Mouse (Mus musculus) lung, postnatal 4 days (tissue): ENCODE measurements at regions not wholly inside any gene's neighbourhood (a gene's known extent, or its start where the extent isn't known, plus 50 kb on each side); places are given as distances from the start of the nearest gene placed in this dataset.

Source experiments
- DNase-seq, 2 experiments: peaks; one replicate each; pipeline ENCODE4 v3.0.0; 2021

GRCm38 (mm10) chr13:101501845-101502284 is 266.2 kb downstream of the Pik3r1 start:
- no peak for DNase-seq

GRCm38 (mm10) chr13:101501061-101501460 is 267.0 kb downstream of the Pik3r1 start:
- DNase-seq: no peak

- DNase-seq: no peak
These were observed 276.2 kb downstream of the Pik3r1 start for GRCm38 (mm10) chr13:101491835-101492234.

DNA sequence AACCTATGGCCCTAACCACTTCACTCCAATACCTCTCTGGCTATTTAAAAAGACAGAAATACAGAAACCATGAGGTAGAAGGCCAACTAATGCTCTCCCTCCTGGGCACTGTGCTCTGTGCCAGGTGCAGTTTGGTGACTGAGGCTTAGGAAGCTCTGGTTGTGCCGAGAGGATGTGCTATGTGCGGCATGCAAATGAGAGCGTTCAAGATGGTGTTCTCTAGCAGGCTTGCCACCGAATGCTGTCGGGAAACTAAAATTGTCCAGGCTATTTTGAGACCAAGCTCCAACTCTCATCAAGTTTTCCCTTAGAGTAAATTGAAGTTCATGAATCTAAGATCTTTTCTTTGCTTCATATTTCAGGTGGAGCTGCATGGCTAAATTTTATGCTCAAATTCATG is 277.1 kb downstream of the Pik3r1 start:
- DNase-seq: no peak

DNA sequence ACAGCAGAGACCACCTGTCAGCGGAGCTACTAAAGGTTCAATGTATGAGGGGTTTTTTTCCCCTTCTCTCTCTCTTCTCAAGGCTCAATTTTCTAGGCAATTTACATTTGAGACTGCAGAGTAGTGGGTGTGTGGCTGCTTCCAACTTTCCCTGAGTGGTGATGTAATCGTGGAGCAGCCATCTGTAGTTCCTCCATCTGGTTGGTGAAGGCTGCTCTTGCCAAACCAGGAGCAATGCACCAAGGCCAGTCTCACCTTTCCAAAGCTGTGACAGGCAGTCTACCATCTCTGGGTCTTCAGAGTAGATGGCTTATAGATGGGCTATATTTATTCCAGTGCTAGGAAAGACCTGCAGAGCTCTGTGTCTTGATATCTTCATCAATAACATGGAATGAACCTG is 280.4 kb downstream of the Pik3r1 start:
- DNase-seq: no peak

DNA sequence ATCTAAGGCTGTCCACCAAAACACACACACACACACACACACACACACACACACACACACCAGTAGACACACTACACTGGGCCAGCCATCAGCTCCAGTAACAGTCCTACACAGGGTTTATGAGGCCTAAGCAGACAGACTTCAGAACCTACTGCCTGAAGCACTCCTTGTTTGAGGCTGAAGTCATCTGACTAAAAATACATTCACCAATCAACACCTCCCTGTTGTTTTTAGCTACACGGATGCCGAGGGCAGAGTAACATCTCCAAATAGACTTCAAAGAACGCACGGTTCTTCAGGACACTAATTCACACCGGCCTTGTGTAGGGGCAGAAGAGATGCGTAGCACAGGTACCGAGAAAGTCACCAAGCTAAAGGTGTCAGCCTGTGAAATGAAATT is 282.2 kb downstream of the Pik3r1 start:
- DNase-seq: no peak

GRCm38 (mm10) chr13:101483816-101484215 is 284.2 kb downstream of the Pik3r1 start:
- no peak for DNase-seq

GRCm38 (mm10) chr13:101481551-101482184 is 286.3 kb downstream of the Pik3r1 start:
- DNase-seq: no peak

- DNase-seq: no peak
These were observed 288.7 kb downstream of the Pik3r1 start for GRCm38 (mm10) chr13:101479297-101479652.

DNA sequence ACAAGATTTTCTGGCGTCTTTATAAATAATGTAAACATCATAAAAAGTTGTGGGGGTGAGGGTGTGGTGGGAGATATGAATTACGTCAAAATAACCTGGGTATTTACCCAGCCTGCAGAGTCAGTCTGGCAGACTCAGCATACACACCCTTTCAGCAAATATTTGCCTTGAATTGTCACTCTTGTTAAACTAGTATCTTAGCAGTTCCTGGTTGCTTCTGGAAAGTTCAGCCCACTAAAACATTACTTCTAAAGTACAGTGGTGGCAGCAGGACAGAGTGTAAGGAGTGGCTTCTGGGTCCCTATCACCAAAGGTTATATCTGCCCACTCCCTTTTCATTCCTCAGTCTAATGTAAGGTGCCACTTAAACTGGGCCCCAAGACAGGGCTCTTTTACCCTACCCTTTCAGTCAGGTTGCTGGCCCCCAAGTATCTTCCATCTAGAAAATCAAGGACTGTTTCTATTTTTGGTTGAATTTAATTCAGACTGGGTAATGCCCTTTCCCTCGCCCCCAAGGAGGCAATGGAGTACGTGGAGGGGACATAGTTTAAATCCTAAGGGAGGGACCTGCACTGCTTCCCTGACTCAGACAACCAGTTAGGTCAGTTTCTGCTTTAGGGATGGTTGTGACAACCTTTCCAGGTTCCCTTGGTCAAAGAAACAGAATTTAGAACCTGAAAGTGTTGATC is 289.3 kb downstream of the Pik3r1 start:
- DNase-seq: no peak

DNA sequence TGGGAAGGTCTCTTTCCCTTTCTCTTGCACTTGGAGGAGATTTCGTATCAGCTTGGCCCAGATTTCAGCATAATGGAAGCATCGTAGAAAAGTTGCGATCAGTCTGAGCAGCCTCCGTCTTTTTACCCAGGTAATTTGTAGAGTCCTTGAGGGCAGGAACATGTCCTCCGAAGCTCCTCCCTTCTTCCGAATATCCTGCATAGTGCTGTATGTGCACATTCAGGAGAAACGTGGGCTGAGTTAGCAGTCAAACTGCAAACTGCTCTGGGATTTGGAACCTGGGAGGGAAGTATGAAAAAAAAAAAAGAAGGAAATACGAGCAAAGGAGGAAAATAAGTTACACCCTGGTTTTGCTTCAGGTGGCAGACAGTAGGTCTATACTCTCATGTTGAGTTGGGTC is 294.7 kb downstream of the Pik3r1 start:
- DNase-seq: no peak

GRCm38 (mm10) chr13:101470560-101471247 is 297.3 kb downstream of the Pik3r1 start:
- no peak for DNase-seq

- DNase-seq: no peak
These were observed 302.3 kb downstream of the Pik3r1 start for GRCm38 (mm10) chr13:101465748-101466127.

- DNase-seq: no peak
These were observed 302.9 kb downstream of the Pik3r1 start for GRCm38 (mm10) chr13:101464928-101465747.

DNA sequence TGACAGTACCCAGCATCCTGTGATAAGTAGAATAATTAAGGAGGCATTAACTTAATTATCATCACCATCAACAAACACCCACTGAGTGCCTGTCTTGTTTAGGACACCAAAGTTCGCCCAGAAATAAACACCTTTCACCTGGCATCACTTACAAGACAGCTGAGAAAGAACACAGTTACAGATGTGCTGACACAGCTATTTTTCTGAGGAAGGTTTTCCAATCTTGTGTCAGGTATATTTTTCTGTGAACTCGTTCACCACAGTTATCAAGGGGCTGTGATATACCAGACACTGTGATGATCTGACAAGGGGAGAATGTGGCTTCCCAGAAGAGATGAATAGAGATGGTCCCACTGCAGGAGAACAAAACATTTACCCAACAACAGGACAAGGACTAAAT is 311.1 kb downstream of the Pik3r1 start:
- no peak for DNase-seq

DNA sequence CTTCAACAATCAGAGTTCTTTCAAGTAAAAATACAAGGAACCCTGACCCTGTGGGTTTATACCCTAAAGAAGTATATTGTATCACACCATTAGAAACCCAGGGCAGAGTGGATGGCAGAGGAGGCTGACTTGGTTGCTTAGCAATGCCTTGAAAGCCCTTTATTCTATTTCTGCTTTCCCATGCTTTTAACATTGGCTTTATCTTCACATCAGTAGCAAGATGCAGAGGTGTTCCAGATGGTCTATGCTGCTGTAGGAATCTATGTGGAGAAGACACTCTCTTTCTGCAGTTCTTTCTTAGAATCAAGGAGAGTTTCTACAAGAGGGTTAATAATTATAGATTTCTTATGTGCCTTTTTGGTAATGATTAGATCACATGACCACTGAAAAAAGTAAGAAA is 313.7 kb downstream of the Pik3r1 start:
- DNase-seq: no peak

GRCm38 (mm10) chr13:101450501-101450900 is 317.5 kb downstream of the Pik3r1 start:
- DNase-seq: no peak

DNA sequence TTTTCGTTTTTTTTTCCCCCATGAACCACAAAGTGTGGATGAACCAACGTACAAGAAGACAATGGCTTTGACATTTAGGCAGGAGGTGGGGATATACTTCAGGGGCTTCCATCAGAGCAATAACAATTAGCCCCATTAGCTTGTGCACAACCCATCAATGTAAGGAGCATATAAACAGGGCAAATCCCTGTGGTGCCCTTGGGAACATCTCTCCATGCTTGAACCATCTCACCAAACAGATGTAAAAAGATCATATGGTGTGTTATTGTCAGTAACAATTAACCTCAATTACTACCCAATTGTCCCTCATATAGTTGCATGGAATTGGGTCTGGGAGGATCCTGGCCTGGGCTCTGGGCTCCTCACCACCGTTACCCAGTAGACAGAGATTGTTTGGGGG is 328.5 kb downstream of the Pik3r1 start:
- DNase-seq: no peak

DNA sequence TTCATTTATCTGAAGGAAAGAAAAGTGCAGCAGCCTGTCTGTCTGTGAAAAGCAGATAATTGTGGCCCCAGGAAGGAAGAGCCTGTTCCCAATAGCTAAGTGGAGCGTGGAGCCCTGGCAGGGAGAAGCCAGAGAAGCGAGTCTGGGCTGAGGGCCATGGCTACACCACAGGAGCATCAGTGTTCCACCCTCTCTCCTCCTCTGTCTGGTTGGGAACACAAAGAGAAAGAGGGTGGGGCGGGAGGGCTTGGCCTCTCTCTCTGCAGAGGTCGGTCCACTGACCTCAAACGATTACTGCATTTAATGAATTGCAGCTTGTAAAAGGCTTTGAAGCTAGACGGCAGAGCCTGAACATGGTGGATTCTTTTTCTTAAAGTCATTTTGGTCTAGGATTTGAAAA is 329.0 kb downstream of the Pik3r1 start:
- no peak for DNase-seq

- no peak for DNase-seq
These were observed 334.9 kb downstream of the Pik3r1 start for GRCm38 (mm10) chr13:101433162-101433561.

DNA sequence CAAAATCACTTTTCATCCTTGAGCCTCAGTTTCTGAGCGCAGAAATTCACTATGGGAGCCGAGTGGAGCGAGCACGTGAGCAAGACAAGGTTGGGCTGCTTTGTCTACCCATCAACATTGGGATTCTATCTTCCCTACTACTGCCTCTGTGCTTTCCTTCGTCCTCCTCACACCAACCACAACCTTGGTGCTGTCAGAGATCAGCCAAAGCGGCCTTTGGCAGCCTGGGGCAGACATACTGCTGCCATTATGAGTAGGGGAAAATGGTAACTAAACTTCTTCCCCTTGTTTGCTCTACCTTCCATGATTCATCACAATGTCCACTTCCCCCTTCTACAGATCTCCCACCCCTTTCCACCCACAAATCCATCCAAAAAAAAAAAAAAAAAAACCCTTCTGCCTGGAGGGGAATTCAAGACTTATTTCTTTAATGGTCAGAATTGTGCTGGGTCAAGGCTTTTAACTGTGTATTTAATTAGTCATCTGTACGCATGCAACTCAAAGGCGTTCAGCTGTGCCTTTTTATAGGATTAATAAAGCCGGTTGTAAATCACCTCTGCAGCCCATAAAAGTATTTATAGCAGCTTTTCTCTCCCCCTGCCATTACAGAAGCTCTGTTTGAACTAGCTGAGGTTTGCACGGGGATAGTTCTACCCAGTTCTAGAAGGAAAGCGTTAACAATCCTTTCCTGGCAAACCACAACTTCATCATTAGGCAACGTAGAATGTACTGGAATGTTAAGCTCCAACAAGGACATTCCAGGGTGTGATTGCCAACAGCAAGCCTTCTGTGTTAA is 340.4 kb downstream of the Pik3r1 start:
- DNase-seq: no peak

DNA sequence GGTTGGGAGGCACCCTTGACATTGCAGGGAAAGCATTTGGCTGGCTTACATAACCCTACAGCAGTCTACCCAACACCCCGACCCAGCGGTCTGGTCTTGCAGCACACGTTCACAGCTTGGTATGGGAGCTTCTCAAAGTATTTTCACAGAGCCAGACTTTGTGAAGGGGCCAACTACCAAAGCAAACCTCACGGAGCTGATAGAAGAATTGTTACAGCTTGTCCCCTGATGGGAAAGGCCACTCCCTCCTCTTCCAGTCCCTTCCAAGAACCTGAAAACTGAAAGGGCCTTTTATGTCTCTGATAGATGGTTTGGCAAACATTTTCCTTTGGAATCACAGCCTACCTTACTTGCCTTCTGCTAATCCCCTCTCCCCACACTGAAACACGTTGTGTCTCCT is 341.6 kb downstream of the Pik3r1 start:
- DNase-seq: no peak

DNA sequence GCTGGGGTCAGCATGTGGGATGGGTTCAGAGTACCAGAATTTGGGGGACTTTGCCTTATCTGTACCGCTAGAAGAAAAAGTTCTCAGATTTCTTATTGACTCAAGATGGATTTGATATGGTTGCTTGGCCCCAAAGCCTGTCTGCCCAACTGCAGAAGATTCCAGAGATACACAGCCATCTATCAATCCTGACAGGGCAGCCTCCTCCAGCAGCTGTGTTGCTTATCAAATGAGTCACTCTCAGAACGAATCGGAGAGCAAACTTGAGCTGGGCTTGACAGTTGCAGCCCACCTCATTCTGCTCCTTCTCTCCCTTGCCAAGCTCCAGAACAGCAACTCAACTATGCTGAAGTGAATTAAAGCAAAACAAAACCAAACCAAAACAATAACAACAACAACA is 345.9 kb downstream of the Pik3r1 start:
- no peak for DNase-seq
